Mouse (Mus musculus): ENCODE measurements around the gene Aldh1l1. TPM values are rescaled to one million over a fixed set of nuclear protein-coding genes. Genes with fewer than 3 reads are reported as not detected.

The Aldh1l1 gene
- total and polyA plus RNA-seq, 3 experiments, result 0.04 to 0.14 TPM; not detected in 1

- Histone ChIP-seq H3K36me3 (ENCODE audit: control insufficient read depth in 1 of 2, insufficient read depth in 2 of 2, low read length in 2 of 2) (no peaks in the 10 kb centered on the region), H3K27ac (ENCODE audit: control insufficient read depth, low read depth, low read length) (no peak overlapping the region), H3K4me3 (ENCODE audit: control insufficient read depth in 1 of 2, insufficient read depth in 1 of 2, low read depth in 2 of 2, low read length in 2 of 2) (no peak overlapping the region), H3K79me2 (ENCODE audit: control insufficient read depth, insufficient read depth, low read length, poor library complexity) (no peaks in the 10 kb centered on the region), H3K4me1 (ENCODE audit: control insufficient read depth in 1 of 2, insufficient read depth in 2 of 2, low read length in 2 of 2) (no peaks in the 10 kb centered on the region), H3K9ac (ENCODE audit: control insufficient read depth, low read depth, low read length, poor library complexity, severe bottlenecking) (no peak overlapping the region), H3K27me3 (ENCODE audit: control insufficient read depth in 1 of 2, insufficient read depth in 2 of 2, low read length in 2 of 2) (no peaks in the 10 kb centered on the region; a peak in 2 of 4 replicates), H3K9me3 (replicated peaks; ENCODE audit: insufficient read depth, low read length) (no peaks in the 10 kb centered on the region)
- TF ChIP-seq SIN3A (IDR thresholded peaks at IDR 0.05; ENCODE audit: low read length) (no peak), NRF1 (IDR thresholded peaks at IDR 0.05; ENCODE audit: insufficient read depth, low read depth, low read length, poor library complexity, severe bottlenecking) (no peak), USF1 (IDR thresholded peaks at IDR 0.05; ENCODE audit: low read depth, low read length) (no peak), MYC (IDR thresholded peaks at IDR 0.05; ENCODE audit: low read depth, low read length) (no peak), POLR2AphosphoS5 (IDR thresholded peaks at IDR 0.05; ENCODE audit: borderline replicate concordance, low read depth, low read length) (no peak), MEF2A (IDR thresholded peaks at IDR 0.05; ENCODE audit: extremely low read depth, insufficient replicate concordance, low read depth, low read length, poor library complexity, severe bottlenecking) (no peak), CHD1 (IDR thresholded peaks at IDR 0.05; ENCODE audit: low read depth, low read length) (no peak), ZKSCAN1 (IDR thresholded peaks at IDR 0.05; ENCODE audit: low read depth, low read length) (no peak), TAL1 (IDR thresholded peaks at IDR 0.05; ENCODE audit: low read length) (no peak)
- no peak for DNase-seq (ENCODE audit: low read depth, low spot score)
Observed at GRCm38 (mm10) chr6:90473630-90474360, 12.4 kb upstream of the Aldh1l1 start.

GRCm38 (mm10) chr6:90474361-90474750 lies 11.9 kb upstream of the Aldh1l1 start:
- DNase-seq (ENCODE audit: low read depth, low spot score), result no peak
- Histone ChIP-seq H3K9ac (ENCODE audit: control insufficient read depth, low read depth, low read length, poor library complexity, severe bottlenecking) (no peak overlapping the region), H3K9me3 (replicated peaks; ENCODE audit: insufficient read depth, low read length) (no peaks in the 10 kb centered on the region), H3K4me1 (ENCODE audit: control insufficient read depth in 1 of 2, insufficient read depth in 2 of 2, low read length in 2 of 2) (no peaks in the 10 kb centered on the region), H3K4me3 (ENCODE audit: control insufficient read depth in 1 of 2, insufficient read depth in 1 of 2, low read depth in 2 of 2, low read length in 2 of 2) (no peak overlapping the region), H3K36me3 (ENCODE audit: control insufficient read depth in 1 of 2, insufficient read depth in 2 of 2, low read length in 2 of 2) (no peaks in the 10 kb centered on the region), H3K27me3 (ENCODE audit: control insufficient read depth in 1 of 2, insufficient read depth in 2 of 2, low read length in 2 of 2) (no peaks in the 10 kb centered on the region; a peak in 1 of 4 replicates), H3K27ac (ENCODE audit: control insufficient read depth, low read depth, low read length) (no peak overlapping the region), H3K79me2 (ENCODE audit: control insufficient read depth, insufficient read depth, low read length, poor library complexity) (no peaks in the 10 kb centered on the region)
- TF ChIP-seq TAL1 (IDR thresholded peaks at IDR 0.05; ENCODE audit: low read length) (no peak), TBP (IDR thresholded peaks at IDR 0.05; ENCODE audit: low read depth, low read length) (no peak), USF2 (IDR thresholded peaks at IDR 0.05; ENCODE audit: borderline replicate concordance in 1 of 2, insufficient read depth in 1 of 2, low read depth in 1 of 2, low read length in 2 of 2) (no peak), HCFC1 (IDR thresholded peaks at IDR 0.05; ENCODE audit: low read depth, low read length) (no peak), USF1 (IDR thresholded peaks at IDR 0.05; ENCODE audit: low read depth, low read length) (no peak), GABPA (IDR thresholded peaks at IDR 0.05; ENCODE audit: low read depth, low read length) (no peak), EP300 (IDR thresholded peaks at IDR 0.05; ENCODE audit: low read depth in 1 of 2, low read length in 2 of 2) (no peak), ELF1 (IDR thresholded peaks at IDR 0.05; ENCODE audit: low read depth, low read length) (no peak), ZMIZ1 (IDR thresholded peaks at IDR 0.05; ENCODE audit: low read depth, low read length) (no peak), MXI1 (IDR thresholded peaks at IDR 0.05; ENCODE audit: low read depth, low read length) (no peak), SIN3A (IDR thresholded peaks at IDR 0.05; ENCODE audit: low read length) (no peak), MAX (IDR thresholded peaks at IDR 0.05; ENCODE audit: low read length) (no peak), CHD1 (IDR thresholded peaks at IDR 0.05; ENCODE audit: low read depth, low read length) (no peak), SMC3 (IDR thresholded peaks at IDR 0.05; ENCODE audit: low read depth, low read length) (no peak), KAT2A (conservative IDR thresholded peaks at IDR 0.05; ENCODE audit: low read depth, low read length) (no peak), RAD21 (IDR thresholded peaks at IDR 0.05; ENCODE audit: low read depth, low read length) (no peak), ZKSCAN1 (IDR thresholded peaks at IDR 0.05; ENCODE audit: low read depth, low read length) (no peak), CTCF (IDR thresholded peaks at IDR 0.05 in 2 of 3, conservative IDR thresholded peaks at IDR 0.05 in 1 of 3; ENCODE audit: control insufficient read depth in 1 of 3, insufficient read depth in 1 of 3, low read depth in 2 of 3, low read length in 3 of 3, poor library complexity in 1 of 3, severe bottlenecking in 1 of 3) (no peak), RCOR1 (IDR thresholded peaks at IDR 0.05; ENCODE audit: low read depth, low read length) (no peak)
